ENCODE assay signal across 23 mouse cellular contexts in the genomic region with DNA sequence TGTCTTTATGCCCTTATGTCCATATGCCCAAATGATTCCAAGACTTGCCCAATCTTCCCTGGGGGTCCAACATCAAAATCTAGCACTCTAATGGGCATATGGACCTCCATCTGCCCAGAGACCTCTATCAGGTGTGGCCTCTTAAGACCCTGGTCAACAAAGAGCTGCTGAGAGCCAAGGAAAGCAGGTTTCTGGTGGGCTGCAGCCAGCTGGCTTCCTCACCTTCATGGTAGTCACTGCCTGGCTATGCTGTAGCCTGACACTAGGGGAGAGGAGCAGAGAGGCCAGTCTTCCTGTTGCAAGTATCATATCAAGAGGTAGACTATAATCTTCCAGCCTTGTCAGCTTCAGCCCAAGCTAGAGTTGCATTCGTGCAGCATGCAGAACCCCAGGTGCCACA.
"Had no signal": no experiment of that assay in that cellular context is flagged by ENCODE, and none has a peak within 500 bp of the region (broad histone marks: within the 10 kb centered on the region; RNA-seq: fewer than 3 reads in every experiment).

No protein-coding gene starts in this region.

- H3K27me3 ChIP-seq: embryonic facial prominence, embryonic 12.5 days; embryonic facial prominence, embryonic 13.5 days; embryonic facial prominence, embryonic 15.5 days; forebrain, embryonic 12.5 days; forebrain, embryonic 13.5 days; forebrain, embryonic 15.5 days had no signal

- H3K4me1 ChIP-seq: embryonic facial prominence, embryonic 10.5 days; embryonic facial prominence, embryonic 12.5 days; embryonic facial prominence, embryonic 15.5 days; forebrain, embryonic 13.5 days had no signal

- H3K27ac ChIP-seq: embryonic facial prominence, embryonic 10.5 days; embryonic facial prominence, embryonic 12.5 days; embryonic facial prominence, embryonic 13.5 days; embryonic facial prominence, embryonic 15.5 days; forebrain, embryonic 10.5 days; forebrain, embryonic 12.5 days; forebrain, embryonic 13.5 days; forebrain, embryonic 15.5 days; gastrocnemius, adult 2 months; heart, adult 2 months; heart, embryonic 10.5 days had no signal

- H3K4me3 ChIP-seq: embryonic facial prominence, embryonic 10.5 days; embryonic facial prominence, embryonic 12.5 days; embryonic facial prominence, embryonic 13.5 days; embryonic facial prominence, embryonic 15.5 days; erythroblast, embryonic 14.5 days; forebrain, embryonic 10.5 days; forebrain, embryonic 12.5 days; forebrain, embryonic 13.5 days; forebrain, embryonic 15.5 days; gastrocnemius, adult 2 months; heart, adult 2 months; heart, embryonic 10.5 days had no signal

- DNase-seq: cerebellum, adult 9-10 months; cerebellum, adult 9-11 months; cerebellum, postnatal 25 days; cerebellum, postnatal 36 days; embryo, embryonic 11 days; forebrain, postnatal 0 days; gastrocnemius, adult 2 months; gastrocnemius, postnatal 10 days; gastrocnemius, postnatal 14 days; gastrocnemius, postnatal 25 days; gastrocnemius, postnatal 36 days; heart, adult 18-20 months; heart, adult 2 months had no signal
